Mouse (Mus musculus) kidney, adult 2 months (tissue): ENCODE data around the gene Ocln.

Source experiments
- CTCF ChIP-seq: fragments of 200-500 bp; conservative IDR thresholded peaks from 2 replicates; pipeline ENCODE4 v1.5.1; 2011; ENCODE audit warnings: low read depth, mild to moderate bottlenecking, control low read depth, low read length, moderate library complexity, mixed read lengths; ENCODE audit not compliant: insufficient read depth, insufficient read length
- POLR2A ChIP-seq: fragments of 200-500 bp; IDR thresholded peaks from one replicate; pipeline ENCODE4 v1.6.1; 2011; ENCODE audit warnings: low read depth, low read length, control low read depth

DNA sequence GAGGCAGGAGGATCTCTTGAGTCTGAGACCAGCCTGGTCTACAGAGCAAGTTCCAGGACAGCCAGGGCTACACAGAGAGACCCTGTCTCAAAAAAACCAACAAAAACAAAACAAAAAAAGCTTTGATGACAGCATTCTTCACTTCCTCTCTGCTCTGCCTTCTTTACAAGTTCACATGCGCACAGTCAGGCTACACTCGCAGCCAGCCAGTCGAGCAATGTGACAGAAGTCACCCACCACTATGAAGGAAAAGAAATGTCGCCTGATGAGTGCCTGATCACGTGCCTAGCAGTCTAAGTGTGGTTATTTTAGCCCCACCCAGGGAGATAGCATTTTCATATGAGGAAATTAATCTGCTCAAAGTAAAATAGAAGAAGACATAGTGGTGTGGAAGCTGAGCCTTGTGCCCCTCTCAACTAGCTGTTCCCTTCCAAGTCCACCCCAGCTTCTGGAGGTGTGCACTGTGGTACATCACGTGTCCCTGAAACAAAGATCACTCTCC is 34.8 kb downstream of the Ocln start:
- TF ChIP-seq CTCF: no peak
- no peak for TF ChIP-seq POLR2A
